Mouse (Mus musculus) B cell, adult 2 months (primary cell): ENCODE results near the gene Gm38119.

Experiments used
- DNase-seq, 2 experiments: peaks; one replicate each; pipeline ENCODE4 v3.0.0; 2022

Gene Gm38119

DNA sequence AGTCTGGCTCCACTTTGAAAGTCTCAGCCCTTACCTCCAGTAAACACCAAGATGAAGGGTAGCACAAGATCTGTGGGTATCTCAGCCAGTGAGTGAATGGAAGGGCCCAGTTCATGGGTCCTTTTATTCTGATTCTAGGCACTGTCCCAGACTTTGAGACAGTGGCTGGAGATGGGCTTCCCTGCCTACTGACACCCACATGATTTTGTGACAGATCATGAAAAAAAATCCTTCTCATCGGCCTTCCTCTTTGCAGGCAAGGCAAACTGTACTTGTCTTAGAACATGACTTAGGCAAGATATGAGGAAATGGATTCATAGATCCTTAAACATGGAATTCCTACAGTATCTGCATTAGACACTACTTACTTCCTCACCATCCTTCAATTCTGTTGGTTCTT lies at the start of gene Gm38119:
Gene Gm38119 (minus strand): TSS at position 101 of the 400 bp plus-strand sequence.
- no peak for DNase-seq

DNA sequence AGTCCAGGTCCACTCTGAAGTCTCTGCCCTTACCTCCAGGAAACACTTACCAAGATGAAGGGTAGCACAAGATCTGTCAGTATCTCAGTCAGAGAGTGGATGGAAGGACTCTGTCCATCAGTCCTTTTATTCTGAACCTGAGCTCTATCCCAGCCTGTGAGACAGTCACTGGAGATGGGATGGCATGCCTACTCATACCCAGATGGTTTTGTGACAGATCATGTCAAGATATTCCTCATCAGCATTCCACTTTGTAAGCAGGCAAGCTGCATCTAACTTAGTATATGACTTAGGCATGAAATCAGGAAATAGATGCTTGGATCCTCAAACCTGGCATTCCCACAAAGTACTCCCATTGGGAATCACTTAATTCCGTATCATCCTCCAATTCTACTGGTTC lies 39.9 kb upstream of the Gm38119 start, which contains the start of gene Lce1i:
Gene Lce1i (minus strand): TSS at position 101 of the 400 bp plus-strand sequence.
- DNase-seq = no peak

DNA sequence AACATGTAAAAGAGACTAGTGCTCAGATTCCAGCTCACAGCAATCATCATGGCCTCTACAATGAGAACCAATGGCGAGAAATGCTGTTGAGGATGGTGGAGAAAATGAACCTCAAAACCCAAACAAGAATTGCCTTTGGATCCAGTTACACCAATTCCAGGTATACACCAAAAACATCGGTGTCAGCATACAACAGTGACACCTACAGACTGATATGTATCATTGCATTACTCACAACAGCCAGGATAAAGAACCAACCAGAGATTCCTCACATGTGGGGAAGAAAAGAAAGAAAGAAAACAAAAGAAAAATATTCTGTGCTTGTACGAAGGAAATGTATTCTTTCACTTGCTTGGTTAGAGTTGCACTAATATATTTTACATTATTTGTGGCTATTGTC lies 32.7 kb upstream of the Gm38119 start:
- DNase-seq = no peak

- no peak for DNase-seq
These were observed 26.1 kb upstream of the Gm38119 start, which contains the start of gene Lce1h for GRCm38 (mm10) chr3:92764965-92765364. Gene Lce1h, minus strand, starts transcription at chr3:92765065.

- no peak for DNase-seq
These were observed 14.3 kb upstream of the Gm38119 start for GRCm38 (mm10) chr3:92753197-92753596.

GRCm38 (mm10) chr3:92752238-92752637 lies 13.3 kb upstream of the Gm38119 start, which contains the start of gene Lce1g:
Gene Lce1g, minus strand, starts transcription at chr3:92752338.
- DNase-seq = no peak

DNA sequence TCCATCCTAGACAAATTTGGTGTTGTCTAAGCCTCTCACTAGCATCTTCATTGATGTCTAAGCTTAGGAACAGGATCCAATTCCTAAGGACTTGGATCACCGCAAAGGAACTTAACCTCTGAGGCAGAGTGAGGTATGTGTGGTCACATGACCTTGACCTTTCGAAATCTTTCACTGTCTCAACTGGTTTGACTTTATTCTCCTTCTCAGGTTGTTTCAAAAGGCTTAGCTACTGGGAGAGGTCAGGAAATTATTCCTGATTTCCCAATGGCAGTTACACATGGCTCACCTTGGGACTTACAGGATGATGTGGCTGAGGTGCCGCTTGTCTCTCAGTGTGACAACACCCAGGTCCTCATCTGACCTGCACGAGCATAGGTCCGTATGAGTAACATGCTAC lies 16.3 kb downstream of the Gm38119 start:
- DNase-seq = no peak

- DNase-seq = no peak
These were observed 18.6 kb downstream of the Gm38119 start, which contains the start of gene Lce1f for GRCm38 (mm10) chr3:92720250-92720649. Gene Lce1f, minus strand, starts transcription at chr3:92720350.

- no peak for DNase-seq
These were observed 23.8 kb downstream of the Gm38119 start for GRCm38 (mm10) chr3:92715122-92715521.

GRCm38 (mm10) chr3:92708974-92709373 lies 29.9 kb downstream of the Gm38119 start, which contains the start of gene Lce1e:
Gene Lce1e, minus strand, starts transcription at chr3:92709074.
- no peak for DNase-seq

DNA sequence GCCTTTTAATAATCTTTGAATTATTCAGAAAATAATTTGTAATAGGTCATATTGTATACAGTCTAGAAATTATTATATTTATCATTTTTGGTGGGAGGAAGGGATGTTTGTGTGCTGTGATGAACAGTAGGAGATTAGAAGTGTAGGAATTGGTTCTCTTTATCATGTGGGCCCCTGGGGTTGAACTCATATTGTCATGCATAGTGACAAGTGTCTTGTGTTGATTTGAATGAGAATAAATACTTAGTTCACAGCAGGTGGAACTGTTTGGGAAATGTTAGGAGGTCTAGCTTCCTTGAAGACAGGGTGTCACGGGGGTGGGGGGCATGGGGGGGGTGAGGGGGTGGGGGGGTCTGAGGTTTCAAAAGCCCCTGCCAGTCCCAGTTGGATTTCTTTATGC lies 44.3 kb downstream of the Gm38119 start:
- DNase-seq = no peak

DNA sequence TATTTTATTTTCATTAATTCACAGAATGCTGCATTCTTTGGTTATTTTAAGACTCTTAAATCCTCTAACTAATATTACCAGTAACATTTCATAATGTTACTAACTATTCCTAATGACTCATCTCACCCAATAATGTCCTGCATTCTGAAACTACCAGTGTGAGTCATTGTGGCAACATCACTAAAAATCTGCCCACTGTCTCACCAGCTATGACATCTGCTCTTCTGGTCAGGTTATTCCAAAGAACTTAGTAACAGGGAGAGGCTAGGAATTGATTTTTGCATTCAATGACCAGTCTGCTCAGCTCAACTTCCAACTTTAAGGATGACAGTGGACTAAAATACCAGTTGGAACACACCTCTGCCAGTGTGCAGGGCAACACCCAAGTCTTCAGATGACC lies 47.2 kb downstream of the Gm38119 start:
- DNase-seq = no peak

DNA sequence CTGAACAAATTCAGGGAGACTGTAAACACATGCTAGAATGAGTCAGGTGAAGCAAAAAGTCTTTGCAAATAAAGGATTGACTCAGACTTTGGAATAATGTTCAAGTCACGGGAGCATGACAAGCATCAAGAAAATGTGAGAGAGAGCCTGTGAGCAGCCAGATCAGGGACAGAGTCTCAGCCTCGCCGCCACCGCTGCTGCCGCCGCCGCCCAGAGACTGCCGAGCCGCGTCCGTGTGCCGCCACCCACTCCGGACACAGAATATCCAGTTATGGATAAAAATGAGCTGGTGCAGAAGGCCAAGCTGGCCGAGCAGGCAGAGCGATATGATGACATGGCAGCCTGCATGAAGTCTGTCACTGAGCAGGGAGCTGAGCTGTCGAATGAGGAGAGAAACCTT lies 49.7 kb downstream of the Gm38119 start:
- peak; percentile 44 to 45 for DNase-seq
